Mouse (Mus musculus): Measurements from ENCODE around the gene Trak1.

GRCm38 (mm10) chr9:121381678-121382297 is 84.5 kb downstream of the Trak1 start:
- no peak for TF ChIP-seq ZNF384 (IDR thresholded peaks at IDR 0.05; ENCODE audit: low read depth, low read length)
- TF ChIP-seq HCFC1 (IDR thresholded peaks at IDR 0.05; ENCODE audit: borderline replicate concordance, insufficient read depth, low read length), result no peak
- no peak for TF ChIP-seq MAFK (IDR thresholded peaks at IDR 0.05; ENCODE audit: insufficient read depth, low read depth, low read length)

Measured in ES-E14 (cell line).